Mouse (Mus musculus): ENCODE measurements around the gene Itpr2. TPM values are rescaled to one million over a fixed set of nuclear protein-coding genes. Genes with fewer than 3 reads are reported as not detected.

Gene Itpr2
- polyA plus RNA-seq, 1 experiment from 2014 or later = 14.4 TPM

- H3K9ac ChIP-seq (ENCODE audit: low read length) = no peak overlapping the region
- 84% methylated on average over 3 of the region's 3 CpGs for WGBS
- no peak overlapping the region for H3K27ac ChIP-seq (ENCODE audit: low read length)
- H3K36me3 ChIP-seq (ENCODE audit: control insufficient read depth, insufficient read depth, low read length) = no peaks in the 10 kb centered on the region
- no peaks in the 10 kb centered on the region for H3K27me3 ChIP-seq (ENCODE audit: control insufficient read depth, insufficient read depth, low read depth, low read length)
- no peak overlapping the region for H3K4me2 ChIP-seq (ENCODE audit: low read depth, low read length)
- H3K4me1 ChIP-seq (replicated peaks; ENCODE audit: control insufficient read depth, insufficient read depth, low read length) = no peaks in the 10 kb centered on the region
- H3K9me3 ChIP-seq (ENCODE audit: control insufficient read depth, low read length) = peaks cover 3% of the 10 kb centered on the region; the same call in 1 of the 2 replicates
- H3K4me3 ChIP-seq (ENCODE audit: low read length) = no peak overlapping the region
- no peak for ATAC-seq (ENCODE audit: low read depth)
Measured at GRCm38 (mm10) chr6:146241336-146241735, 260.7 kb downstream of the Itpr2 start.

GRCm38 (mm10) chr6:146235165-146235564, 266.9 kb downstream of the Itpr2 start:
- H3K4me2 ChIP-seq (ENCODE audit: low read depth, low read length) = no peak overlapping the region
- H3K27me3 ChIP-seq (ENCODE audit: control insufficient read depth, insufficient read depth, low read depth, low read length) = no peaks in the 10 kb centered on the region
- no peak for ATAC-seq (ENCODE audit: low read depth)
- H3K9me3 ChIP-seq (ENCODE audit: control insufficient read depth, low read length) = no peaks in the 10 kb centered on the region; the same call in 1 of the 2 replicates
- no peaks in the 10 kb centered on the region for H3K36me3 ChIP-seq (ENCODE audit: control insufficient read depth, insufficient read depth, low read length)
- H3K27ac ChIP-seq (ENCODE audit: low read length) = no peak overlapping the region
- H3K4me1 ChIP-seq (replicated peaks; ENCODE audit: control insufficient read depth, insufficient read depth, low read length) = no peaks in the 10 kb centered on the region
- H3K4me3 ChIP-seq (ENCODE audit: low read length) = no peak overlapping the region
- H3K9ac ChIP-seq (ENCODE audit: low read length) = no peak overlapping the region
- 63% methylated on average over 3 of the region's 3 CpGs for WGBS

- no peak overlapping the region for H3K4me3 ChIP-seq (ENCODE audit: low read length)
- H3K27me3 ChIP-seq (ENCODE audit: control insufficient read depth, insufficient read depth, low read depth, low read length) = no peaks in the 10 kb centered on the region
- 98% methylated on average over 1 of the region's 1 CpGs for WGBS
- no peaks in the 10 kb centered on the region for H3K4me1 ChIP-seq (replicated peaks; ENCODE audit: control insufficient read depth, insufficient read depth, low read length)
- no peaks in the 10 kb centered on the region for H3K36me3 ChIP-seq (ENCODE audit: control insufficient read depth, insufficient read depth, low read length)
- H3K9me3 ChIP-seq (ENCODE audit: control insufficient read depth, low read length) = no peaks in the 10 kb centered on the region; the same call in 1 of the 2 replicates
- no peak for ATAC-seq (ENCODE audit: low read depth)
- H3K27ac ChIP-seq (ENCODE audit: low read length) = no peak overlapping the region
- H3K9ac ChIP-seq (ENCODE audit: low read length) = no peak overlapping the region
- H3K4me2 ChIP-seq (ENCODE audit: low read depth, low read length) = no peak overlapping the region
Measured at GRCm38 (mm10) chr6:146234417-146234816, 267.6 kb downstream of the Itpr2 start.

GRCm38 (mm10) chr6:146230903-146231302, 271.1 kb downstream of the Itpr2 start:
- Histone ChIP-seq H3K27me3 (ENCODE audit: control insufficient read depth, insufficient read depth, low read depth, low read length) (no peaks in the 10 kb centered on the region), H3K4me2 (ENCODE audit: low read depth, low read length) (no peak overlapping the region), H3K36me3 (ENCODE audit: control insufficient read depth, insufficient read depth, low read length) (no peaks in the 10 kb centered on the region), H3K4me1 (replicated peaks; ENCODE audit: control insufficient read depth, insufficient read depth, low read length) (no peaks in the 10 kb centered on the region), H3K4me3 (ENCODE audit: low read length) (no peak overlapping the region), H3K9me3 (ENCODE audit: control insufficient read depth, low read length) (no peaks in the 10 kb centered on the region; the same call in 1 of the 2 replicates), H3K27ac (ENCODE audit: low read length) (no peak overlapping the region), H3K9ac (ENCODE audit: low read length) (no peak overlapping the region)
- 92% methylated on average over 6 of the region's 6 CpGs for WGBS
- no peak for ATAC-seq (ENCODE audit: low read depth)

GRCm38 (mm10) chr6:146230373-146230788, 271.6 kb downstream of the Itpr2 start:
- WGBS = 63% methylated on average over 9 of the region's 9 CpGs
- H3K4me2 ChIP-seq (ENCODE audit: low read depth, low read length) = no peak overlapping the region
- H3K4me1 ChIP-seq (replicated peaks; ENCODE audit: control insufficient read depth, insufficient read depth, low read length) = no peaks in the 10 kb centered on the region
- H3K9ac ChIP-seq (ENCODE audit: low read length) = no peak overlapping the region
- H3K27me3 ChIP-seq (ENCODE audit: control insufficient read depth, insufficient read depth, low read depth, low read length) = no peaks in the 10 kb centered on the region
- ATAC-seq (ENCODE audit: low read depth) = no peak
- no peak overlapping the region for H3K4me3 ChIP-seq (ENCODE audit: low read length)
- no peaks in the 10 kb centered on the region; the same call in 1 of the 2 replicates for H3K9me3 ChIP-seq (ENCODE audit: control insufficient read depth, low read length)
- H3K36me3 ChIP-seq (ENCODE audit: control insufficient read depth, insufficient read depth, low read length) = no peaks in the 10 kb centered on the region
- H3K27ac ChIP-seq (ENCODE audit: low read length) = no peak overlapping the region

- H3K27ac ChIP-seq (ENCODE audit: low read length) = no peak overlapping the region
- H3K27me3 ChIP-seq (ENCODE audit: control insufficient read depth, insufficient read depth, low read depth, low read length) = no peaks in the 10 kb centered on the region
- WGBS = 72% methylated on average over 2 of the region's 2 CpGs
- no peak overlapping the region for H3K4me3 ChIP-seq (ENCODE audit: low read length)
- no peak overlapping the region for H3K4me2 ChIP-seq (ENCODE audit: low read depth, low read length)
- H3K9ac ChIP-seq (ENCODE audit: low read length) = no peak overlapping the region
- no peaks in the 10 kb centered on the region; the same call in 1 of the 2 replicates for H3K9me3 ChIP-seq (ENCODE audit: control insufficient read depth, low read length)
- no peaks in the 10 kb centered on the region for H3K4me1 ChIP-seq (replicated peaks; ENCODE audit: control insufficient read depth, insufficient read depth, low read length)
- H3K36me3 ChIP-seq (ENCODE audit: control insufficient read depth, insufficient read depth, low read length) = no peaks in the 10 kb centered on the region
- no peak for ATAC-seq (ENCODE audit: low read depth)
Measured at GRCm38 (mm10) chr6:146229967-146230366, 272.1 kb downstream of the Itpr2 start.

- no peak overlapping the region for H3K4me2 ChIP-seq (ENCODE audit: low read depth, low read length)
- H3K4me3 ChIP-seq (ENCODE audit: low read length) = no peak overlapping the region
- H3K27me3 ChIP-seq (ENCODE audit: control insufficient read depth, insufficient read depth, low read depth, low read length) = no peaks in the 10 kb centered on the region
- no peak for ATAC-seq (ENCODE audit: low read depth)
- H3K27ac ChIP-seq (ENCODE audit: low read length) = no peak overlapping the region
- H3K36me3 ChIP-seq (ENCODE audit: control insufficient read depth, insufficient read depth, low read length) = no peaks in the 10 kb centered on the region
- H3K9me3 ChIP-seq (ENCODE audit: control insufficient read depth, low read length) = no peaks in the 10 kb centered on the region; the same call in 1 of the 2 replicates
- WGBS = 70% methylated on average over 9 of the region's 9 CpGs
- H3K4me1 ChIP-seq (replicated peaks; ENCODE audit: control insufficient read depth, insufficient read depth, low read length) = no peaks in the 10 kb centered on the region
- no peak overlapping the region for H3K9ac ChIP-seq (ENCODE audit: low read length)
Measured at GRCm38 (mm10) chr6:146229519-146229918, 272.5 kb downstream of the Itpr2 start.

GRCm38 (mm10) chr6:146228048-146228447, 274.0 kb downstream of the Itpr2 start:
- no peaks in the 10 kb centered on the region; the same call in 1 of the 2 replicates for H3K9me3 ChIP-seq (ENCODE audit: control insufficient read depth, low read length)
- 88% methylated on average over 3 of the region's 3 CpGs for WGBS
- no peaks in the 10 kb centered on the region for H3K4me1 ChIP-seq (replicated peaks; ENCODE audit: control insufficient read depth, insufficient read depth, low read length)
- no peak overlapping the region for H3K4me3 ChIP-seq (ENCODE audit: low read length)
- no peaks in the 10 kb centered on the region for H3K36me3 ChIP-seq (ENCODE audit: control insufficient read depth, insufficient read depth, low read length)
- no peak overlapping the region for H3K9ac ChIP-seq (ENCODE audit: low read length)
- no peaks in the 10 kb centered on the region for H3K27me3 ChIP-seq (ENCODE audit: control insufficient read depth, insufficient read depth, low read depth, low read length)
- no peak for ATAC-seq (ENCODE audit: low read depth)
- no peak overlapping the region for H3K27ac ChIP-seq (ENCODE audit: low read length)
- H3K4me2 ChIP-seq (ENCODE audit: low read depth, low read length) = no peak overlapping the region

GRCm38 (mm10) chr6:146222403-146223063, 279.5 kb downstream of the Itpr2 start:
- Histone ChIP-seq H3K27ac (ENCODE audit: low read length) (no peak overlapping the region), H3K4me2 (ENCODE audit: low read depth, low read length) (no peak overlapping the region), H3K4me1 (replicated peaks; ENCODE audit: control insufficient read depth, insufficient read depth, low read length) (peaks cover 5% of the 10 kb centered on the region; the same call in 1 of the 2 replicates), H3K36me3 (ENCODE audit: control insufficient read depth, insufficient read depth, low read length) (no peaks in the 10 kb centered on the region), H3K9me3 (ENCODE audit: control insufficient read depth, low read length) (no peaks in the 10 kb centered on the region), H3K4me3 (ENCODE audit: low read length) (no peak overlapping the region), H3K27me3 (ENCODE audit: control insufficient read depth, insufficient read depth, low read depth, low read length) (no peaks in the 10 kb centered on the region), H3K9ac (ENCODE audit: low read length) (no peak overlapping the region)
- ATAC-seq (ENCODE audit: low read depth) = no peak
- 59% methylated on average over 8 of the region's 8 CpGs for WGBS

Data from lung, embryonic 16.5 days (tissue).